Mouse (Mus musculus) adrenal gland, adult 10 weeks (tissue): ENCODE data around the gene Stxbp3. TPM values are rescaled to one million over a fixed set of nuclear protein-coding genes. Genes with fewer than 3 reads are reported as not detected.

Source experiments
- polyA plus RNA-seq: library from polyadenylated mRNA; stranded (reverse); fragments of 350-450 nt; fragmentation: Illumina TruSeq; extraction: RNeasy Lipid Tissue Mini Kit (QIAGEN cat#74804); gene quantifications from one replicate; pipeline ENCODE4 v1.2.3, GENCODE M21; 2014; ENCODE audit warnings: low read depth, low replicate concordance

Gene Stxbp3
- 191 TPM for polyA plus RNA-seq

GRCm38 (mm10) chr3:108840000-108840715 is at the start of gene Stxbp3:
Stxbp3 (minus strand) TSS chr3:108840526.

DNA sequence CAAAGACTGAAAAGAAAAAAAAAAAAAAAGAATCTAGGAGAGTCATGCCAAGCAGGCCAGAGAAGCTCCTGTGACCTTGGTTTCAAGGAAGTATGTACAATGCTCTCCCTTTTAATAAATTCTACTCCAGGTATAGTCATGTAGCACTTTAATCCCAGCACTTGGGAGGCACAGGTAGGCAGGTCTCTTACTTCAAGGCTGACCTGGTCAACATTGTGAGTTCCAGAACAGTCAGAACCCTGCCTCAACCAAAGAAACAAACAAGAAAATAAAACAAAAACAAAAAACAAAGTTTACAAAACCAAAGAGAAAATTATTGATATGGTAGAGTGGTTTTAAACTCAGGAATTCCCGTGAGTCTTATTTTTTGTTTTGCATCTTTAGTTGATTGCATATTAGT is 49.6 kb upstream of the Stxbp3 start, which contains the start of gene Fndc7:
Gene Fndc7 (minus strand): TSS at position 101 of the 400 bp plus-strand sequence.

Other genes starting within 250 kb of the Stxbp3 start
- 37.4 TPM for gene Wdr47, start 249.2 kb downstream of the Stxbp3 start, polyA plus RNA-seq
- gene Clcc1, start 186.6 kb downstream of the Stxbp3 start, polyA plus RNA-seq: 43.8 TPM
- 4.9 TPM for gene Gpsm2, start 118.2 kb downstream of the Stxbp3 start, polyA plus RNA-seq
- gene Aknad1, start 100.9 kb downstream of the Stxbp3 start, polyA plus RNA-seq: not detected
- gene Fndc7, start 49.5 kb upstream of the Stxbp3 start, polyA plus RNA-seq: 0.87 TPM
- gene Prpf38b, start 71.2 kb upstream of the Stxbp3 start, polyA plus RNA-seq: 171 TPM
- not detected for gene Henmt1, start 99.3 kb upstream of the Stxbp3 start, polyA plus RNA-seq
- not detected for gene Gm9857, start 99.9 kb upstream of the Stxbp3 start, polyA plus RNA-seq
- 15.9 TPM for gene Fam102b, start 187.1 kb upstream of the Stxbp3 start, polyA plus RNA-seq
- gene Slc25a54, start 239.9 kb upstream of the Stxbp3 start, polyA plus RNA-seq: not detected